Mouse (Mus musculus) liver, embryonic 12.5 days (tissue): ENCODE measurements around the gene Mcm5. TPM values are rescaled to one million over a fixed set of nuclear protein-coding genes. Genes with fewer than 3 reads are reported as not detected.
A peak's percentile ranks its signal among the peaks of the same experiment; 100 is the strongest.

Experiments used
- ATAC-seq: fragments of 200-750 bp; cut with Nextera tagmentation; 2 replicates; pipeline ENCODE4 v1.8.0; 2017; ENCODE audit warnings: moderate number of reproducible peaks, mild to moderate bottlenecking, moderate library complexity
- H3K27ac ChIP-seq: fragments of 300-500 bp; sonication (generic); 2 replicates; pipeline ENCODE4 v1.5.1; 2016; ENCODE audit warnings: mild to moderate bottlenecking
- H3K27me3 ChIP-seq: fragments of 300-500 bp; sonication (generic); replicated peaks from 2 replicates; pipeline ENCODE4 v1.6.1; 2016; ENCODE audit warnings: mild to moderate bottlenecking, moderate library complexity
- H3K36me3 ChIP-seq: fragments of 300-500 bp; sonication (generic); 2 replicates; pipeline ENCODE4 v1.6.1; 2016; ENCODE audit warnings: mild to moderate bottlenecking, moderate library complexity
- H3K4me1 ChIP-seq: fragments of 300-500 bp; sonication (generic); 2 replicates; pipeline ENCODE4 v1.6.1; 2016
- H3K4me2 ChIP-seq: fragments of 300-500 bp; sonication (generic); 2 replicates; pipeline ENCODE4 v1.6.1; 2016; ENCODE audit warnings: mild to moderate bottlenecking, moderate library complexity
- H3K4me3 ChIP-seq: fragments of 300-500 bp; sonication (generic); 2 replicates; pipeline ENCODE4 v1.5.1; 2016; ENCODE audit warnings: mild to moderate bottlenecking, moderate library complexity
- H3K9ac ChIP-seq: fragments of 300-500 bp; sonication (generic); 2 replicates; pipeline ENCODE4 v1.6.1; 2016; ENCODE audit warnings: mild to moderate bottlenecking, moderate library complexity
- H3K9me3 ChIP-seq: fragments of 300-500 bp; sonication (generic); replicated peaks from 2 replicates; pipeline ENCODE4 v1.6.1; 2016; ENCODE audit warnings: mild to moderate bottlenecking, moderate library complexity
- WGBS: fragments of 180-500 bp; shearing (Covaris S2); methylation state at CpG from one replicate; pipeline ENCODE4 v1.1.7; 2016; ENCODE audit not compliant: insufficient replicate concordance; 5-methylcytosine and 5-hydroxymethylcytosine counted together
- polyA plus RNA-seq: library from polyadenylated mRNA; unstranded; fragments of >200 nt; fragmentation: Nextera tagmentation; extraction: Ambion mirVana; gene quantifications from 2 replicates; pipeline ENCODE4 v1.2.1, GENCODE M21; 2016

The Mcm5 gene
- polyA plus RNA-seq, result 242 and 258 TPM in 2 replicates

- under 1% methylated on average over 59 of the region's 59 CpGs for WGBS
- peak; percentile 94 for ATAC-seq
These were observed at the start of gene Mcm5 for GRCm38 (mm10) chr8:75109236-75109967. Gene Mcm5 (plus strand): TSS chr8:75109569.

GRCm38 (mm10) chr8:75060022-75060421 lies 49.3 kb upstream of the Mcm5 start:
- Histone ChIP-seq H3K4me1 (no peaks in the 10 kb centered on the region), H3K9ac (no peak overlapping the region), H3K27me3 (no peaks in the 10 kb centered on the region), H3K27ac (no peak overlapping the region), H3K4me2 (no peak overlapping the region), H3K4me3 (no peak overlapping the region), H3K36me3 (peaks cover 22% of the 10 kb centered on the region), H3K9me3 (no peaks in the 10 kb centered on the region)
- WGBS, result 68% methylated on average over 6 of the region's 6 CpGs
- ATAC-seq, result no peak

More at GRCm38 (mm10) chr8:75109236-75109967, at the start of gene Mcm5:
- H3K27me3 ChIP-seq, result no peaks in the 10 kb centered on the region
- peaks cover 49% of the 10 kb centered on the region for H3K4me1 ChIP-seq
- H3K4me2 ChIP-seq, result peak within 1 kb of the TSS; percentile 76
- H3K4me3 ChIP-seq, result peak within 1 kb of the TSS; percentile 94
- H3K9ac ChIP-seq, result peak within 1 kb of the TSS; percentile 96
- H3K36me3 ChIP-seq, result peaks cover 44% of the 10 kb centered on the region
- H3K27ac ChIP-seq, result peak within 1 kb of the TSS; percentile 90
- H3K9me3 ChIP-seq, result no peaks in the 10 kb centered on the region

GRCm38 (mm10) chr8:75060815-75061214 lies 48.6 kb upstream of the Mcm5 start:
- 77% methylated on average over 2 of the region's 2 CpGs for WGBS
- H3K9ac ChIP-seq, result no peak overlapping the region
- H3K27me3 ChIP-seq, result no peaks in the 10 kb centered on the region
- H3K4me2 ChIP-seq, result no peak overlapping the region
- no peaks in the 10 kb centered on the region for H3K9me3 ChIP-seq
- no peaks in the 10 kb centered on the region for H3K4me1 ChIP-seq
- H3K36me3 ChIP-seq, result peaks cover 28% of the 10 kb centered on the region
- no peak for ATAC-seq
- H3K4me3 ChIP-seq, result no peak overlapping the region
- H3K27ac ChIP-seq, result no peak overlapping the region

GRCm38 (mm10) chr8:75063290-75063689 lies 46.1 kb upstream of the Mcm5 start:
- H3K9ac ChIP-seq, result no peak overlapping the region
- no peaks in the 10 kb centered on the region for H3K4me1 ChIP-seq
- no peak overlapping the region for H3K4me2 ChIP-seq
- no peaks in the 10 kb centered on the region for H3K9me3 ChIP-seq
- H3K4me3 ChIP-seq, result no peak overlapping the region
- no peaks in the 10 kb centered on the region for H3K27me3 ChIP-seq
- peaks cover 20% of the 10 kb centered on the region for H3K36me3 ChIP-seq
- no peak for ATAC-seq
- 73% methylated on average over 3 of the region's 3 CpGs for WGBS
- no peak overlapping the region for H3K27ac ChIP-seq

GRCm38 (mm10) chr8:75064790-75065189 lies 44.6 kb upstream of the Mcm5 start:
- WGBS, result 83% methylated on average over 3 of the region's 3 CpGs
- H3K4me1 ChIP-seq, result no peaks in the 10 kb centered on the region
- H3K4me3 ChIP-seq, result no peak overlapping the region
- H3K9me3 ChIP-seq, result no peaks in the 10 kb centered on the region
- peaks cover 12% of the 10 kb centered on the region; the same call in 1 of the 2 replicates for H3K36me3 ChIP-seq
- no peak overlapping the region for H3K4me2 ChIP-seq
- ATAC-seq, result no peak
- H3K27ac ChIP-seq, result no peak overlapping the region
- no peak overlapping the region for H3K9ac ChIP-seq
- no peaks in the 10 kb centered on the region for H3K27me3 ChIP-seq

- no peak for ATAC-seq
- 38% methylated on average over 6 of the region's 6 CpGs for WGBS
- Histone ChIP-seq H3K4me1 (0 out of 2 replicates have a peak, but pooled peaks cover 3% of the 10 kb centered on the region), H3K9ac (no peak overlapping the region), H3K27ac (no peak overlapping the region), H3K9me3 (no peaks in the 10 kb centered on the region), H3K4me3 (no peak overlapping the region), H3K27me3 (no peaks in the 10 kb centered on the region), H3K4me2 (no peak overlapping the region), H3K36me3 (peaks cover 12% of the 10 kb centered on the region; the same call in 1 of the 2 replicates)
These were observed 42.1 kb upstream of the Mcm5 start for GRCm38 (mm10) chr8:75067287-75067686.

- no peaks in the 10 kb centered on the region for H3K9me3 ChIP-seq
These were observed 39.1 kb upstream of the Mcm5 start for GRCm38 (mm10) chr8:75070297-75070696.

GRCm38 (mm10) chr8:75071627-75072346 lies 37.6 kb upstream of the Mcm5 start:
- Histone ChIP-seq H3K9me3 (no peaks in the 10 kb centered on the region), H3K27ac (no peak overlapping the region), H3K4me2 (no peak overlapping the region), H3K4me3 (no peak overlapping the region), H3K27me3 (no peaks in the 10 kb centered on the region), H3K9ac (no peak overlapping the region), H3K36me3 (no peaks in the 10 kb centered on the region), H3K4me1 (0 out of 2 replicates have a peak, but pooled peaks cover 3% of the 10 kb centered on the region)
- WGBS, result 25% methylated on average over 4 of the region's 4 CpGs
- peak; percentile 73 for ATAC-seq

More at GRCm38 (mm10) chr8:75070297-75070696, 39.1 kb upstream of the Mcm5 start:
- no peak overlapping the region for H3K4me2 ChIP-seq
- no peak overlapping the region for H3K4me3 ChIP-seq
- 0 out of 2 replicates have a peak, but pooled peaks cover 3% of the 10 kb centered on the region for H3K4me1 ChIP-seq
- H3K27me3 ChIP-seq, result no peaks in the 10 kb centered on the region
- no peak overlapping the region for H3K9ac ChIP-seq
- peaks cover 3% of the 10 kb centered on the region; the same call in 1 of the 2 replicates for H3K36me3 ChIP-seq
- 76% methylated on average over 1 of the region's 1 CpGs for WGBS
- no peak overlapping the region for H3K27ac ChIP-seq
- ATAC-seq, result 0 out of 2 replicates have a peak, but pooled peaks have one; percentile 3

- H3K9ac ChIP-seq, result no peak overlapping the region
- no peak for ATAC-seq
- 79% methylated on average over 1 of the region's 1 CpGs for WGBS
These were observed 34.5 kb upstream of the Mcm5 start for GRCm38 (mm10) chr8:75074876-75075275.

GRCm38 (mm10) chr8:75078215-75078614 lies 31.2 kb upstream of the Mcm5 start:
- peaks cover 23% of the 10 kb centered on the region for H3K4me1 ChIP-seq
- H3K9me3 ChIP-seq, result no peaks in the 10 kb centered on the region
- H3K27me3 ChIP-seq, result no peaks in the 10 kb centered on the region
- no peak overlapping the region for H3K4me2 ChIP-seq
- 50% methylated on average over 1 of the region's 1 CpGs for WGBS
- H3K27ac ChIP-seq, result peak overlapping the region; percentile 20; the same call in 1 of the 2 replicates
- H3K9ac ChIP-seq, result no peak overlapping the region
- H3K4me3 ChIP-seq, result no peak overlapping the region
- no peak for ATAC-seq
- H3K36me3 ChIP-seq, result no peaks in the 10 kb centered on the region

More at GRCm38 (mm10) chr8:75074876-75075275, 34.5 kb upstream of the Mcm5 start:
- Histone ChIP-seq H3K4me2 (no peak overlapping the region), H3K27ac (no peak overlapping the region), H3K4me3 (no peak overlapping the region), H3K9me3 (no peaks in the 10 kb centered on the region), H3K4me1 (peaks cover 8% of the 10 kb centered on the region; the same call in 1 of the 2 replicates), H3K36me3 (no peaks in the 10 kb centered on the region), H3K27me3 (no peaks in the 10 kb centered on the region)

- no peak for ATAC-seq
- no peaks in the 10 kb centered on the region for H3K36me3 ChIP-seq
- WGBS, result 94% methylated on average over 9 of the region's 9 CpGs
These were observed 30.5 kb upstream of the Mcm5 start for GRCm38 (mm10) chr8:75078851-75079250.

More at GRCm38 (mm10) chr8:75078851-75079250, 30.5 kb upstream of the Mcm5 start:
- H3K4me1 ChIP-seq, result peaks cover 28% of the 10 kb centered on the region
- H3K4me2 ChIP-seq, result no peak overlapping the region
- no peak overlapping the region for H3K9ac ChIP-seq
- H3K27ac ChIP-seq, result no peak overlapping the region
- no peaks in the 10 kb centered on the region for H3K27me3 ChIP-seq
- no peaks in the 10 kb centered on the region for H3K9me3 ChIP-seq
- no peak overlapping the region for H3K4me3 ChIP-seq
